Mouse (Mus musculus) megakaryocyte, embryonic 14.5 days (primary cell): ENCODE results near the gene Kif27. TPM values are rescaled to one million over a fixed set of nuclear protein-coding genes. Genes with fewer than 3 reads are reported as not detected.
A peak's percentile ranks its signal among the peaks of the same experiment; 100 is the strongest.
"Not testable (repeated sequence)": the region's sequence is repeated elsewhere in the genome, so short reads cannot be mapped to it uniquely, and the experiment has no call there.

Experiments used
- H3K27me3 ChIP-seq: replicated peaks from 2 replicates; pipeline ENCODE3; 2012; ENCODE audit warnings: inconsistent platforms
- H3K36me3 ChIP-seq: replicated peaks from 2 replicates; pipeline ENCODE3; 2012; ENCODE audit warnings: low read length, inconsistent platforms, mixed read lengths
- H3K4me1 ChIP-seq: 2 replicates; pipeline ENCODE4 v1.6.1; 2012; ENCODE audit warnings: inconsistent platforms
- H3K4me3 ChIP-seq: replicated peaks from 2 replicates; pipeline ENCODE3; 2012; ENCODE audit warnings: moderate library complexity, mild to moderate bottlenecking, inconsistent platforms
- H3K9me3 ChIP-seq: 2 replicates; pipeline ENCODE4 v1.6.1; 2012; ENCODE audit warnings: inconsistent platforms
- FLI1 ChIP-seq: IDR thresholded peaks from 2 replicates; pipeline ENCODE4 v1.6.1; 2012; ENCODE audit warnings: low read length, inconsistent platforms, mixed read lengths
- GATA1 ChIP-seq: IDR thresholded peaks from 3 replicates; pipeline ENCODE4 v1.6.1; 2012; ENCODE audit warnings: mixed read lengths, low read length, inconsistent platforms, borderline replicate concordance
- polyA plus RNA-seq: library from polyadenylated mRNA; stranded (reverse); fragments of >175 nt; gene quantifications from 2 replicates; pipeline ENCODE4 v1.2.3, GENCODE M21; 2012; ENCODE audit warnings: low replicate concordance; ENCODE audit not compliant: insufficient read depth

Gene Kif27
- polyA plus RNA-seq, 1 experiment = not detected

DNA sequence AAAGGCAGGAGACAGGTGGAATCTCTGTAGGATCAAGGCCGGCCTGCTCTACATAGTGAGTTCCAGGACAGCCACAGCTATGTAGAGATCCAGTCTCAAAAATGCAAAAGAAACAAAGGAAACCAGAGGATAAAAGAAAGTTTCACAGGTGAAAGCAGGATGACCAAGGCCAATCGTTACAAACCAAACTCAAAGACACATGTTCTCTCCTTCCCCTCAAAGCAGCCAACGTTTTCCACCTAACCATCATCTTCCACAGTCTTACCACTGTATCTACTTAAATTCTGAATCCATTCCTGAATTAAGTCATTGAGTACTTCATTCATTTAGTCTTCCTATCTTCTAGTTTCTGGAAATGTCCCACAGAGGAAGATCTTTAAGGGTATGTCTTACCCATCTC is 29.5 kb upstream of the Kif27 start:
- H3K36me3 ChIP-seq = peaks cover 39% of the 10 kb centered on the region

DNA sequence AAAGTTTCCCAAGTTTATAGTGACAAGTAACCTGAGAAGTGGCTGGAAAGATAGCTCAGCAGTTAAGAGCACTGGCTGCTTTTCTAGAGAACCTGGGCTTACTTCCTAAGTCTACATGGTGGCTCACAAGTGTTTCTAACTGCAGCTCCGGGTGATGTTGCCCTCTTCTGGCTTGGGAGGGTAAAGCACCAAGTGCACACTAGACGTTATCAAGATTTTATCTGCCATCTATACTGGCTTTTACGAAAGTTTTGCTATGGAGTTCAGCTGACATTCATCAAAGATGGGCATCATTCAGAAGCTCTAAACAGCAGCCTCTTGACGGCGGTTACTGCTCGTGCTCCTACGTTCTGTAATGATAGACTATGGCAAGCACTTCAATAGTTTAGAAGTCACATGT is 29.0 kb upstream of the Kif27 start:
- no peak for TF ChIP-seq FLI1
- no peak for TF ChIP-seq GATA1
- peaks cover 36% of the 10 kb centered on the region for H3K36me3 ChIP-seq
- H3K9me3 ChIP-seq = peaks cover 9% of the 10 kb centered on the region
- peaks cover 7% of the 10 kb centered on the region for H3K27me3 ChIP-seq
- H3K4me1 ChIP-seq = peaks cover 37% of the 10 kb centered on the region
- H3K4me3 ChIP-seq = no peak overlapping the region

More for the DNA sequence above, 29.5 kb upstream of the Kif27 start:
- Histone ChIP-seq H3K4me1 (peaks cover 37% of the 10 kb centered on the region), H3K9me3 (peaks cover 9% of the 10 kb centered on the region), H3K4me3 (no peak overlapping the region), H3K27me3 (peaks cover 7% of the 10 kb centered on the region)
- no peak for TF ChIP-seq FLI1
- no peak for TF ChIP-seq GATA1

DNA sequence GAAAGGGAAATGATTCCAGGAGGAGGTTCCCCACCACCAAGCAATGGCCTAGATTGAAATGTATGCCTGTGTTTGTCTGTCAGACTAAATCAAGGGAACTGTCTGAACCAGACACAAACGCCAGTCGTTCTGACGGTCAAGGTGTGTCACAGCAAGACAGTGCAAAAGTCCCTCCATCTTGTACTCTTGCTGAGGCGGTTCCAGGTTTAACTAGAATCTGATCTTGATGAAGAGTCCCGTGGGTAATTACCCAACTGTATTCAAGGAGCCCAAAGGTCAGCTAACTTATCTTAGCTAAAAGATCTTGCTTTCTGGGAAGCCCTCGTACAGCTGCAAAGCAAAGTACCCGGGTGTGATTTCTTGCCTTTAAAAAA is 26.6 kb upstream of the Kif27 start:
- TF ChIP-seq FLI1 (no peak), GATA1 (no peak)
- Histone ChIP-seq H3K4me1 (peaks cover 34% of the 10 kb centered on the region), H3K36me3 (peaks cover 37% of the 10 kb centered on the region), H3K4me3 (peak overlapping the region; percentile 93), H3K9me3 (peaks cover 28% of the 10 kb centered on the region), H3K27me3 (peaks cover 7% of the 10 kb centered on the region)

DNA sequence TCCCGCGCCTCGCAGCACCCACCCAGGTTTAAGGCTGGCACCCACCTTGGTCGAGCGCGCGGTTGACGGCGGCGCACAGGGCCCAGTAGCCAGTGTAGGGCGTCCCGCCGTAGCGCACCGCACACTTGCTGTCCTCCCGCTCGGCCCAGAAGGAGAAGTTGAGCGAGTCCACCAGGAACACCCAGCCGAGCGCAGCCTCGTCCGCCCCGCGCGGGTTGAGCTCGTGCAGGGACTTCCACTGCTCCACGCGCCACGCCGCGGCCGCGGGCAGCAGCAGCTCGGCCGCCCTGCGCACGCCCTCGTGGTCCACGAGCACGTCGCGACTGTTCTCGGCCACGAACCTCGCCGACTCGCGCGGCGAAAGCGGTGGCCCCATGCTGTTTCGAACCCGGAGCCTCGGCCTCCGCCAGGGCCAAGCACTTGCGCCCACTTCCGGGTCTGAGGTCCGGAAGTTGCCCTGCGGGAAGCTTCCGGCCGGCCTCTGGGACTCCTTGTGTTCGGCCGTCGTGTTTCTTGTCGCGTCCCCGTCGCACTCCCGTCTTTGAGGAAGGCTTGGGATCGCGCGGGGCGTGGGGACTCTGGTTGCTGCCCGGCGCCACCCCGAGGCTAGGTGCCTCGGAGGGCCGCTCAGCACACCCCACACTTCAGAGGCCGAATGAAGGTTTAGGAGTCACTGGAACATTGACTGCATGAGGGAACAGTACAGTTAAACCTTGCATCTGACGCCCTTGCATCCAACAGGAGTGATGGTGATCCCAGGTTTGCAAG is 26.0 kb upstream of the Kif27 start, which contains the start of gene 2210016F16Rik:
Gene 2210016F16Rik (minus strand): TSS at position 447 of the 768 bp plus-strand sequence.
- peak within 1 kb of the TSS; percentile 93 for H3K4me3 ChIP-seq
- H3K4me1 ChIP-seq = peaks cover 28% of the 10 kb centered on the region
- peaks cover 7% of the 10 kb centered on the region for H3K27me3 ChIP-seq
- peaks cover 34% of the 10 kb centered on the region for H3K9me3 ChIP-seq
- TF ChIP-seq GATA1 (no peak), FLI1 (no peak)
- peaks cover 32% of the 10 kb centered on the region for H3K36me3 ChIP-seq

DNA sequence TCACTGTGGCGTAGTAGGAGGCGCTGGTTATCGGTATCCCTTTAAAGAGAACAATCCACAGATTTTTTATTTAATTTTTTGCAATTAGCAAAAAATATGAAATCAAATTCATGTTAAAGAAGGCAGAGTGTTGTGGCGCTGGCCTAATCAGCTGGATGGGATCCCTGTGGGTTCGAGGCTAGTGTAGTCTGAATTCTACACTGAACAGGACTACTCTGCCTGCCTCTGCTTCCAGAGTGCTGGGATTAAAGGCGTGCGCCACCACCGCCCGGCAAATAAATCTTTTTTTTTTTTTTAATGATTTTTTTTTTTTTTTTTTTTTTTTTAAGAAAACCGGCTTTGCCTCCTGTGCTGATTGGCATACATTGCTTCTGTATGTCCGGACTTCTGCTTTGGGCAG is 25.4 kb upstream of the Kif27 start:
- Histone ChIP-seq H3K9me3 (peaks cover 37% of the 10 kb centered on the region), H3K4me3 (peak overlapping the region; percentile 93), H3K36me3 (peaks cover 26% of the 10 kb centered on the region), H3K4me1 (peaks cover 22% of the 10 kb centered on the region), H3K27me3 (peaks cover 7% of the 10 kb centered on the region)
- TF ChIP-seq GATA1 = no peak
- no peak for TF ChIP-seq FLI1

DNA sequence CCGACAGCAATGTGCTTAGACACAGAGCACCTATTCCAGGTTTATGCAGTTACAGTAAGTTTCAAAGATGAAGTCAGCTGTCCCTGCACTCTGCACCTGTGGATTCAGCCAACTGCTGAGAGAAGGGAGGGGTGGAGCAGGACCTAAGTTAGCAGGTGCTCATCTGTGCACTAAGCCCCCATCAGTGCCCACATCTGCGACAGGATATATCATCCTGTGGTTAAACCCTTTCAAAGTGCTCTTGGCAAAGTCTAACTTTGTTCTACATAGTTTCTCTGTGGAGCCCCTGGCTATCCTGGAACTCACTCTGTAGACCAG is 14.2 kb upstream of the Kif27 start:
- no peaks in the 10 kb centered on the region for H3K36me3 ChIP-seq
- H3K4me3 ChIP-seq = peak overlapping the region; percentile 59
- H3K9me3 ChIP-seq = peaks cover 57% of the 10 kb centered on the region
- H3K4me1 ChIP-seq = peaks cover 10% of the 10 kb centered on the region
- H3K27me3 ChIP-seq = peaks cover 6% of the 10 kb centered on the region
- no peak for TF ChIP-seq GATA1

DNA sequence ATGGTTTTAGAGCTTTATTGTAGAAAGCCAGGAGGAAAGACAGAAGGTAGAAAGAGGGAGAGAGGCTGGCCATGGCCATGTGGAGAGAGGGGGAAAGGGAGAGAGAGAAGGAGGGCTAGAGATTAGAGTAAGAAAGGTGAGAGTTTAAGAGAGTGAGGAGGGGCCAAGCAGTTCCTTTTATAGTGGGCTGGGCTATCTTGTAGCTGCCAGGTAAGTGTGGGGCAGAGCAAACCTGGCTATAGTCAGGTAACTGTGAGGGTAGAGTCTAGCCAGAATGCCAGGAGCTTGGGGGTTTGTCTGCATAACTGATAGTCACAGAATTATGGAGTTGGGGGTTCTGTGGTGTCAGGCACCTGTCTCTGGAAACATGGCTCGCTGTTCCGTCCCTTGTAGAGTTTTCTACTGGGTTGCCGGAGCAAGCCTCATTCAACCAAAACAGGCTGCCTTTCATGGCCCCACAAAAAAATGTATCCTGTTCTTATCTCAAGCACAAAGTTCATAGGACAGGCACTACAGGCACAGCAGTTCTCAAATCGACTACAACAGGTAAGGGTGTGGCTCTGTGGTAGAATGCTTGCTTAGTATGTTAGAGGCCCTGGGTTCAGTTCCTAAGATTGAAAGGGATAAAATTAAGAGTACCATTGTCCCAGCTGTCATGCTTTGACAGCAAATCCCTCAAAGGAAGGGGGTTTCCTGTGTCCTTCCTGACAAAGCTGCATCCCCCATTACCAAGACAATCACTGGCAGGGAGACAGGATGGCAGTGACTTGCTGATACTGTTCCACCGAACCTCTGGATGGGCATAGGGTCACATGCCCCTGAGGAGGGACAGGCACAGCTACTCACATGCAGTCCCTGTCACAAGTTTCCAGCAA is 13.6 kb upstream of the Kif27 start:
- no peak for TF ChIP-seq GATA1
- Histone ChIP-seq H3K27me3 (peaks cover 6% of the 10 kb centered on the region), H3K9me3 (peaks cover 60% of the 10 kb centered on the region), H3K4me3 (peak overlapping the region; percentile 59), H3K36me3 (no peaks in the 10 kb centered on the region), H3K4me1 (peaks cover 10% of the 10 kb centered on the region)

DNA sequence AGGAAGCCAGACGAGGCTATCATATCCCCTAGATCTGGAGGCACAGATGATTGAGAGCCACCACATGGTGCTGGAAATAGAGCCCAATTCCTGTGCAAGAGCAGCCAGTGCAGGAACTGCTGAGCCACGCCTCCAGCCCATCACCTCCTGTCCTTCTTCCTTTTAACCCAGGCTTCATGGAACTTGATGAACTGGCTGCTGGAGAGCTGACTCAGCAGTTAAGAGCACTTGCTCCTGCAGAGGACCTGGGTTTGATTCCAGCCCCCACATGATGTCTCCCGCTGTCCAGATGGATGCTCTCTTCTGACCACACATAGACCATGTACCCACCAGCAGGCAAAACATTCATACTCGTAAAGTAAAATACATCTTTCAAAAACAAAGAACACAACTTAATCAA is 9.9 kb upstream of the Kif27 start:
- Histone ChIP-seq H3K36me3 (no peaks in the 10 kb centered on the region), H3K9me3 (peaks cover 44% of the 10 kb centered on the region), H3K27me3 (peaks cover 13% of the 10 kb centered on the region), H3K4me3 (peak overlapping the region; percentile 18), H3K4me1 (peaks cover 10% of the 10 kb centered on the region)
- no peak for TF ChIP-seq FLI1
- no peak for TF ChIP-seq GATA1

DNA sequence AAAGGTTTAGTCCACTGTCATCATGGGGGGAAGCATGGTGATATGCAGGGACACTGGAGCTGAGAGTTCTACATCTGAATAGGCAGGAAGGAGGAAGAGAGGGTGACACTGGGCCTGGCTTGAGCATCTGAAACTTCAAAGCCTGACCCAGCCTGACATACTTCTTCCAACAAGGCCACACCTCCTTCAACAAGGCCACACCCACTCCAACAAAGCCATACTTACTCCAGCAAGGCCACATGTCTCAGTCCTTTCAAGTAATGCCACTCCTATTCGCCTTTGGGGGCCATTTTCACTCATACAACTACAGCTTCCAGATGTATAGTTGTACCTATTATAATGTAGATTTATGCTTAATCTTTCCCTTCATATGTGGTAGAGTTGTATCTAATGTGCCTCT is 8.7 kb upstream of the Kif27 start:
- TF ChIP-seq GATA1 = no peak
- TF ChIP-seq FLI1 = no peak
- peaks cover 6% of the 10 kb centered on the region for H3K4me1 ChIP-seq
- H3K36me3 ChIP-seq = no peaks in the 10 kb centered on the region
- peaks cover 41% of the 10 kb centered on the region for H3K9me3 ChIP-seq
- H3K4me3 ChIP-seq = no peak overlapping the region
- H3K27me3 ChIP-seq = peaks cover 11% of the 10 kb centered on the region

DNA sequence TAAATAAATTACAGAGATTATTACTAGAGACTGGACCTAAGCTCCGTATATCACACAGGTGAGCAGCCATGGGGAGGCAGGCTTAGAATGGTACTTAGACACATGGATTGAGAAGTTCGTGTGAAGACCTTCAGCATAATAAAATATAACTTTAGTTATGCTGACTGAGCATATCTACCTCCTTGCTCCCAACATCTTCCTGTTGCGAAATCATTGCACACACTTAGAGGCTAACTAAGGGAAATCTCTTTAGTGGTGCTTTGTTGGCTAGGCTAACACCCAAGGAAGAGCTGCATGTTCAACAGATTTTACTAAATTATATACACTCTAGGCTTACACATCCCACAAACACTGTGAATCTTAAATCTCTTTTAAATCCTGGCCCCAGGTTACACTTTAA is 7.5 kb upstream of the Kif27 start:
- no peak overlapping the region for H3K4me3 ChIP-seq
- H3K4me1 ChIP-seq = peaks cover 4% of the 10 kb centered on the region
- TF ChIP-seq GATA1 = no peak
- no peak for TF ChIP-seq FLI1
- H3K36me3 ChIP-seq = no peaks in the 10 kb centered on the region
- peaks cover 47% of the 10 kb centered on the region for H3K9me3 ChIP-seq
- H3K27me3 ChIP-seq = peaks cover 14% of the 10 kb centered on the region

DNA sequence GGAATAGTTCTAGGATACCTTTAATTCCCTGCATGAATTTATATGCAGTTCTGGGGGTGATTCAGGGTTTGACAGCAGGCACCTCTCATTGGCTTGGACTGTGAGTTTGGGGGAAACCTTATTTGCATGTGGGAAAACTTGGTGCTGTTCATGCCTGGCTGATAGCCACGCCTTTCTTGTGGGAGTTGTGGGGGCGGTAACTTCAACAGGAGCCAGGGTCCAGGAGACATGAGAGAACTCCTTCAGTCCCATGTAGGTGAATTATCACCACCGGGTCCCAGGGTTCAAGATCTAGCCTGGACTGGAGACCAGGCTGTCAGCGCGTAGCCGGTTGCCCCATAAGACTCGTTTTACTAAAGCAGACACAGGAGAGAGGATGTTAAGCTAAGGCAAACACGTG is 6.3 kb upstream of the Kif27 start:
- not testable (repeated sequence) for H3K4me3 ChIP-seq, H3K36me3 ChIP-seq, H3K4me1 ChIP-seq
- peaks cover 24% of the 10 kb centered on the region for H3K27me3 ChIP-seq
- H3K9me3 ChIP-seq = peaks cover 37% of the 10 kb centered on the region
